Mouse (Mus musculus) lung, embryonic 15.5 days (tissue): ENCODE results near the gene Hnrnpk. TPM values are rescaled to one million over a fixed set of nuclear protein-coding genes. Genes with fewer than 3 reads are reported as not detected.
"Not testable (repeated sequence)": the region's sequence is repeated elsewhere in the genome, so short reads cannot be mapped to it uniquely, and the experiment has no call there.

Experiments
- ATAC-seq: fragments of 200-750 bp; cut with Nextera tagmentation; 2 replicates; pipeline ENCODE4 v1.8.0; 2017; ENCODE audit warnings: moderate number of reproducible peaks, borderline replicate concordance; ENCODE audit not compliant: low FRiP score, low TSS enrichment; ENCODE audit errors: extremely low read depth
- H3K27ac ChIP-seq: fragments of 300-500 bp; sonication (generic); 2 replicates; pipeline ENCODE4 v1.5.1; 2015; ENCODE audit warnings: moderate library complexity, mild to moderate bottlenecking, inconsistent platforms
- H3K27me3 ChIP-seq: fragments of 300-500 bp; sonication (generic); 2 replicates; pipeline ENCODE4 v1.6.1; 2015; ENCODE audit warnings: inconsistent platforms
- H3K36me3 ChIP-seq: fragments of 300-500 bp; sonication (generic); 2 replicates; pipeline ENCODE4 v1.6.1; 2015; ENCODE audit warnings: inconsistent platforms
- H3K4me1 ChIP-seq: fragments of 300-500 bp; sonication (generic); 2 replicates; pipeline ENCODE4 v1.6.1; 2015; ENCODE audit warnings: inconsistent platforms
- H3K4me2 ChIP-seq: fragments of 300-500 bp; sonication (generic); 2 replicates; pipeline ENCODE4 v1.6.1; 2015; ENCODE audit warnings: inconsistent platforms, mild to moderate bottlenecking, moderate library complexity
- H3K4me3 ChIP-seq: fragments of 300-500 bp; sonication (generic); 2 replicates; pipeline ENCODE4 v1.5.1; 2015; ENCODE audit warnings: mild to moderate bottlenecking, inconsistent platforms
- H3K9ac ChIP-seq: fragments of 300-500 bp; sonication (generic); 2 replicates; pipeline ENCODE4 v1.6.1; 2015; ENCODE audit warnings: inconsistent platforms
- H3K9me3 ChIP-seq: fragments of 300-500 bp; sonication (generic); 2 replicates; pipeline ENCODE4 v1.6.1; 2016; ENCODE audit warnings: inconsistent platforms
- WGBS: fragments of 180-500 bp; shearing (Covaris S2); methylation state at CpG from one replicate; pipeline ENCODE4 v1.1.7; 2015; 5-methylcytosine and 5-hydroxymethylcytosine counted together
- polyA plus RNA-seq: library from polyadenylated mRNA; unstranded; fragments of >200 nt; fragmentation: Nextera tagmentation; extraction: Ambion mirVana; gene quantifications from 2 replicates; pipeline ENCODE4 v1.2.1, GENCODE M21; 2015

Hnrnpk gene
- polyA plus RNA-seq, 1 experiment from 2014 or later, result 1,649 TPM

- Histone ChIP-seq H3K4me3 (no peak overlapping the region), H3K27ac (no peak overlapping the region)
Observed at GRCm38 (mm10) chr13:58415838-58416237, 12.7 kb upstream of the Hnrnpk start.

GRCm38 (mm10) chr13:58415374-58415773 is 12.2 kb upstream of the Hnrnpk start:
- no peaks in the 10 kb centered on the region for H3K4me1 ChIP-seq
- no peak overlapping the region for H3K9ac ChIP-seq
- H3K4me3 ChIP-seq, result no peak overlapping the region
- H3K27ac ChIP-seq, result no peak overlapping the region
- H3K4me2 ChIP-seq, result no peak overlapping the region
- peaks cover 16% of the 10 kb centered on the region for H3K36me3 ChIP-seq
- 68% methylated on average over 6 of the region's 6 CpGs for WGBS
- no peak for ATAC-seq
- no peaks in the 10 kb centered on the region for H3K27me3 ChIP-seq
- no peaks in the 10 kb centered on the region for H3K9me3 ChIP-seq

More at GRCm38 (mm10) chr13:58415838-58416237, 12.7 kb upstream of the Hnrnpk start:
- peaks cover 16% of the 10 kb centered on the region for H3K36me3 ChIP-seq
- WGBS, result 73% methylated on average over 5 of the region's 5 CpGs
- ATAC-seq, result no peak
- no peak overlapping the region for H3K9ac ChIP-seq
- H3K9me3 ChIP-seq, result no peaks in the 10 kb centered on the region
- H3K27me3 ChIP-seq, result no peaks in the 10 kb centered on the region
- H3K4me2 ChIP-seq, result no peak overlapping the region
- no peaks in the 10 kb centered on the region for H3K4me1 ChIP-seq

- Histone ChIP-seq H3K27me3 (no peaks in the 10 kb centered on the region), H3K27ac (no peak overlapping the region), H3K36me3 (peaks cover 16% of the 10 kb centered on the region), H3K4me1 (no peaks in the 10 kb centered on the region), H3K4me2 (no peak overlapping the region), H3K9ac (no peak overlapping the region), H3K4me3 (no peak overlapping the region), H3K9me3 (no peaks in the 10 kb centered on the region)
- no peak for ATAC-seq
- 92% methylated on average over 4 of the region's 4 CpGs for WGBS
Observed at GRCm38 (mm10) chr13:58411073-58411472, 7.9 kb upstream of the Hnrnpk start.

- peaks cover 8% of the 10 kb centered on the region for H3K36me3 ChIP-seq
- H3K9me3 ChIP-seq, result no peaks in the 10 kb centered on the region
- under 1% methylated on average over 42 of the region's 48 CpGs for WGBS
- no peaks in the 10 kb centered on the region for H3K27me3 ChIP-seq
- peak overlapping the region; percentile 99 for H3K27ac ChIP-seq
- peaks cover 17% of the 10 kb centered on the region; the same call in 1 of the 2 replicates for H3K4me1 ChIP-seq
- peak overlapping the region; percentile 84 for H3K4me3 ChIP-seq
- ATAC-seq, result peak; percentile 77
- H3K9ac ChIP-seq, result peak overlapping the region; percentile 87
- H3K4me2 ChIP-seq, result peak overlapping the region; percentile 54
Observed at GRCm38 (mm10) chr13:58402744-58403110, 416 bp downstream of the Hnrnpk start.

GRCm38 (mm10) chr13:58402003-58402743 is 970 bp downstream of the Hnrnpk start, which contains the start of gene Rmi1:
Gene Rmi1 (plus strand): TSS chr13:58402248.
- Histone ChIP-seq H3K27ac (peak within 1 kb of the TSS; percentile 99), H3K36me3 (peaks cover 14% of the 10 kb centered on the region), H3K4me3 (peak within 1 kb of the TSS; percentile 84), H3K9me3 (no peaks in the 10 kb centered on the region), H3K9ac (peak within 1 kb of the TSS; percentile 100), H3K4me2 (peak within 1 kb of the TSS; percentile 63), H3K27me3 (no peaks in the 10 kb centered on the region), H3K4me1 (peaks cover 17% of the 10 kb centered on the region; the same call in 1 of the 2 replicates)
- ATAC-seq, result peak; percentile 94
- under 1% methylated on average over 90 of the region's 91 CpGs for WGBS

- peaks cover 17% of the 10 kb centered on the region; the same call in 1 of the 2 replicates for H3K4me1 ChIP-seq
- H3K4me2 ChIP-seq, result peak overlapping the region; percentile 63
- H3K27me3 ChIP-seq, result no peaks in the 10 kb centered on the region
- H3K4me3 ChIP-seq, result peak overlapping the region; percentile 84
- H3K9ac ChIP-seq, result peak overlapping the region; percentile 100
- WGBS, result under 1% methylated on average over 74 of the region's 100 CpGs
- ATAC-seq, result peak; percentile 33
- H3K27ac ChIP-seq, result peak overlapping the region; percentile 99
- H3K9me3 ChIP-seq, result no peaks in the 10 kb centered on the region
- peaks cover 18% of the 10 kb centered on the region for H3K36me3 ChIP-seq
Observed at GRCm38 (mm10) chr13:58401135-58402002, 1.8 kb downstream of the Hnrnpk start.

GRCm38 (mm10) chr13:58400576-58400975 is 2.6 kb downstream of the Hnrnpk start:
- 1% methylated on average over 11 of the region's 11 CpGs for WGBS
- H3K36me3 ChIP-seq, result peaks cover 26% of the 10 kb centered on the region
- H3K27ac ChIP-seq, result no peak overlapping the region

GRCm38 (mm10) chr13:58397651-58398050 is 5.5 kb downstream of the Hnrnpk start:
- no peaks in the 10 kb centered on the region for H3K9me3 ChIP-seq
- H3K4me2 ChIP-seq, result no peak overlapping the region
- peaks cover 52% of the 10 kb centered on the region for H3K36me3 ChIP-seq
- H3K27me3 ChIP-seq, result no peaks in the 10 kb centered on the region
- H3K4me3 ChIP-seq, result no peak overlapping the region
- H3K4me1 ChIP-seq, result 0 out of 2 replicates have a peak, but pooled peaks cover 6% of the 10 kb centered on the region
- H3K9ac ChIP-seq, result no peak overlapping the region
- no peak overlapping the region for H3K27ac ChIP-seq
- no peak for ATAC-seq
- WGBS, result 88% methylated on average over 13 of the region's 13 CpGs

More at GRCm38 (mm10) chr13:58400576-58400975, 2.6 kb downstream of the Hnrnpk start:
- Histone ChIP-seq H3K4me1 (peaks cover 17% of the 10 kb centered on the region; the same call in 1 of the 2 replicates), H3K4me2 (peak overlapping the region; percentile 63), H3K9me3 (no peaks in the 10 kb centered on the region), H3K9ac (peak overlapping the region; percentile 100), H3K4me3 (peak overlapping the region; percentile 84), H3K27me3 (no peaks in the 10 kb centered on the region)
- ATAC-seq, result no peak

- H3K4me3 ChIP-seq, H3K27me3 ChIP-seq, H3K27ac ChIP-seq, ATAC-seq, H3K9me3 ChIP-seq, H3K9ac ChIP-seq, H3K4me2 ChIP-seq, H3K4me1 ChIP-seq: not testable (repeated sequence)
- WGBS, result 76% methylated on average over 11 of the region's 11 CpGs
- peaks cover 75% of the 10 kb centered on the region for H3K36me3 ChIP-seq
Observed at GRCm38 (mm10) chr13:58394392-58394791, 8.8 kb downstream of the Hnrnpk start.

- Histone ChIP-seq H3K36me3 (peaks cover 41% of the 10 kb centered on the region), H3K27me3 (no peaks in the 10 kb centered on the region), H3K4me3 (no peak overlapping the region), H3K4me2 (no peak overlapping the region), H3K9me3 (no peaks in the 10 kb centered on the region), H3K4me1 (peaks cover 8% of the 10 kb centered on the region), H3K9ac (no peak overlapping the region), H3K27ac (no peak overlapping the region)
- no peak for ATAC-seq
- 73% methylated on average over 2 of the region's 2 CpGs for WGBS
Observed at GRCm38 (mm10) chr13:58389324-58389951, 13.7 kb downstream of the Hnrnpk start.

GRCm38 (mm10) chr13:58388379-58388778 is 14.8 kb downstream of the Hnrnpk start:
- H3K9ac ChIP-seq, result no peak overlapping the region
- peaks cover 31% of the 10 kb centered on the region for H3K36me3 ChIP-seq
- H3K4me2 ChIP-seq, result no peak overlapping the region
- no peaks in the 10 kb centered on the region for H3K9me3 ChIP-seq
- 46% methylated on average over 3 of the region's 3 CpGs for WGBS
- H3K4me1 ChIP-seq, result peaks cover 11% of the 10 kb centered on the region
- H3K27ac ChIP-seq, result no peak overlapping the region
- H3K4me3 ChIP-seq, result no peak overlapping the region
- H3K27me3 ChIP-seq, result no peaks in the 10 kb centered on the region
- no peak for ATAC-seq
